Mouse (Mus musculus) heart, adult 11 months (tissue): ENCODE data around the gene Telo2.
A peak's percentile ranks its signal among the peaks of the same experiment; 100 is the strongest.

ENCODE experiments used
- DNase-seq: peaks from one replicate; pipeline ENCODE4 v3.0.0; 2022

The Telo2 gene

GRCm38 (mm10) chr17:25100052-25100451 is 15.7 kb downstream of the Telo2 start:
- DNase-seq: no peak

GRCm38 (mm10) chr17:25096221-25096620 is 19.5 kb downstream of the Telo2 start:
- DNase-seq: no peak

- DNase-seq: no peak
Measured at GRCm38 (mm10) chr17:25090450-25090849, 25.3 kb downstream of the Telo2 start.

DNA sequence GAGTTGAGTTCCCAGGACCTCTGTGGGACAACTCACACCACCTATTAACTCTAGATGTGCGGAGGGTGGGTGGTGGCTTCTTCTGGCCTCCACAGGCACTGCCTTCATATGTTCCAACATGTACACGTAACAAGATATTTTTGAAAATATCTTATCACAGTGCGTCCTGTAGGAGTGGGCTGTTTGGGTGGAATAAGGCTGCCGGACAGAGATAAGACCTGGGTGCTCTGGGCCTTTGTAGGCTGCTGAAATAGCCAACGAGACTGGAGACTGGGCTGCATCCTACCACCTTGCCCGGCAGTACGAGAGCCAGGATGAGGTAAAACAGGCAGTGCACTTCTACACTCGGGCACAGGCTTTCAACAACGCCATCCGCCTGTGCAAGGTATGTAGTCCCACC is 26.6 kb downstream of the Telo2 start:
- DNase-seq: no peak

DNA sequence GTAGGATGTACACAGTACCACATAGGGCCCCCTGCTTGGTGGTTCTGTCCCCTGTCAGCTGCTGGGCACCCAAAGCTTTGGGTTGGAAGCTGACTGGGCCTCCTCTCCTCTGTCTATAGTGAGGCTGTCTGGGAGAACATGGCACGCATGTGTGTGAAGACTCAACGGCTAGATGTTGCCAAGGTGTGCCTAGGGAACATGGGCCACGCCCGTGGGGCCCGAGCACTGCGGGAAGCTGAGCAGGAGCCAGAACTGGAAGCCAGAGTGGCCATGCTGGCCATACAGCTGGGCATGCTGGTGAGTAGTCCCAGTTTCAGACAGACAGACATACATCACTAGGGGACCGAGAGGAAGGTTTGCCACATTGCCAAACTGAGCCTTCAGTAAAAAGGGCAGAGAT is 29.0 kb downstream of the Telo2 start:
- DNase-seq: no peak

DNA sequence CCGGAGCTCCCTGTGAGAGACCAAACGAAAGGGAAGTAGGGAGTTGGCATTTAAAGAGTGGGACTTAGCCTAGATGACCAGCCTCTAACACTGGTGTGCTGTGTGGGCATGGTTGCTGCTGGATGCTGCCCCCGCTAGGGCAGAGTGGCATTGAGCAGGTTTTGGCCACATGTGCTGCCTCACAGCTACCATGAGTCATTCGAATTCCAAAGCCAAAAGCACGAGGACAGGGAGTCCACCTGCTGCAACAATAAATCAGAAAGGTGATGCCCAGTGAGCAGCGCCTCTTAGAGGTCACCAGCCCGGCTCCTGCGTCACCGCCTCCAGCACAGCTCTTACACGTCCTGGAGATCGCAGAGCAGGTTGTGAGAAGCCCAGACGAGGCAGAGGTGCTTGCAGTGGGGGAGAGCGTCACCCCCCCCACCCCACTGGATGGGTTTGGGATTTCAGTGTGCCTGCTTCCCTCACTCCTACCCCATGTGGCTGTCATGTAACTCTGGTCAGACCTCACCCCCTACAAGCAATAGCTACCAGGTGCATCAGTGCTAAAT is 30.9 kb downstream of the Telo2 start:
- DNase-seq: peak; percentile 94

DNA sequence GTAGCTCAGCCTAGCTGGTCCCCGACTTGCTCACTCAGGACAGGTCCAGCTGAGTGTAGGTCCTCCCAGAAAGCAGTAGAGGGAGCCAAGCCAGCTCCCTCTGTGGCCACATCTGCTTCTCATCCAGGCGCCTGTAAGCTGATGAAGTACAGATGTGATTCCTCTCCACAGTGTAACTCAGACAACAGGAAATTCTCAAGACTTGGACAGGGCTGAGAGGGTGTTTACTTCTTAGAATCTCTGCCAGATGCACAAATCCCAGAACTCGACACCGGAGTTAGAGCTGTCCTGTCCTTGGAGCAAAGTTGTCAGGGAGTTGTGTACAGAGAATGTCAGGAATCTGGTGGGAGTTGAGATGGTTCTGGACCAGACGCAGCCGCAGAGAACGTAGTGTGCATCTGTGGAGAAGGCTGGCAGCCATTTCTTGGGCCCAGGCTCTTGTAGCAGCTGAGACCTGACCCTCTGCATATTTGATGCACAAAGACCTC is 32.3 kb downstream of the Telo2 start, which contains the start of gene Tmem204:
Gene Tmem204 (minus strand): TSS at position 148 of the 488 bp plus-strand sequence.
- DNase-seq: peak; percentile 99

- DNase-seq: peak; percentile 93
Measured at GRCm38 (mm10) chr17:25082887-25083286, 32.9 kb downstream of the Telo2 start.

DNA sequence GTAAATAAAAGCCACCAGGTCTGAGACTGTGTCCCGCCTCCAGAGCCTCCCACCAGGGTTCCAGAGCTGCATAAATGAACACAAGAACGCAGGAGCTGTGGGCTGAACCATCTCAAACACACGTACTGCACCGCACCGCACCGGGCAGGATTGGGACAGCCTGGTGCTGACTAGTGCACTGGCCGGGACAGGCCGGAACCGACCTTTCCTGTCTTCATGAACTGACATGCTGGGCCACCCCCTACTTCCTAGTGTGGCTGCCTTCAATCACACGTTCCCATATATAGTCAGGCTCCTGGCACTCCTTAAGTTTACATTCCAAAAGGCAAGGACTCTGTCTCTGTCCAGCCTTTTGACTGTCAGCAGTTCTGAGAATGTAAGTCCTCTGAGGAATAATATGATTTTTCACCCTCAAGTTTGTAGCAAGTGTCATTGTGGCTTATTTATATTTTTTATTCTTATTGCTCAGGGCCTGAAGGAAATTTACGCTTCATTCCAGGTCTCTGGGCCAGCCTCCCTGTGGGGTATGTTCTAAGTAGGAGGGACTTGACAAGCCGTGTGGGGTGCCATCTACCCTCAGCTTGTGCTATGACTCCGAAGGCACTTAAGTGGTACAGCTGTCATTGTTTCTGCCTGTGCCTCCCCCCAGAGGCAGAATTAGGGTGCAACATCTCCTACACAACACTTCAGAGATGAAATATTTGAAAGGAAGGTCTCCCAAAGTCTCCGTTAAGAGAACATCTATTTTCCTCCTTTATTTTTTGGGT is 33.5 kb downstream of the Telo2 start:
- peak; percentile 97 for DNase-seq

DNA sequence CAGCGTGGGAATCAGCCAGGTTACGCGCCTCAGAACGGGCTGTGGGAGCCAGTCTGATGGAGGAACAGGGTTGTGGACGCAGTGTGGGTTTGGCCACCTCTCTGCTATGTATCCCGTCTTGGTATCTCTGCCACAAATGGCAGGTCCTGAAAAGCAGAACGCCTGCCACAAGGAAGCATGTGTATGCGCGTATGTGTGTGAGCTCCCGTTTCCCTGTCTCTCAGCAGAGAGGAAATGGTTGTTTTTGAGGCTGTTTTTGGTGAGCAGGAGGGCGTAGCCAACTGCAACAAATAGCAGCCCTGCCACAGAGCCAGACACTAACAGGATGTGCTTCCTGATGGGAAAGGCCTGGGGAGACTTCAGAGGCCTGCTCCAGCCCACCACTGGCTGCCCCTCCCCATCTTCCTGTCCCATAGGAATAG is 34.8 kb downstream of the Telo2 start:
- peak; percentile 99 for DNase-seq

DNA sequence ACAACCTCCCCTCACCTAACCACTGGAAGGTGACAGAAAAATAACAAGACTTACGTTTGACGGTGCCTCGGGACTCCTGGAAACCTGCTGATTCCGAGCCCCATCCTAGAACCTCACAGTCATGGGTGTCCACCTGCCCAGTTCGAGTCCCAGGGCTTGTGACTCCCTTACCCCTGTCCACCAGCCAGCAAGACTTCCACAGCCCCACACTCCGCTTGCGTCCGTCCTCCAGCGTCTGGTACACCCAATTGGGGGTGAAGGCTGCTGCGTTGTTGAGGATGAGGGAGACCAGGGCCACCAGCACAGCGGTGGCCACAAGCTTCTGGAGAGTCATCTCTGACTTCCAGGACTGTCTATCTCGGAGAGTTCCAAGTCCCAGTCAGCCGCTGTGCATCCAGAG is 35.6 kb downstream of the Telo2 start:
- peak; percentile 94 for DNase-seq

- peak; percentile 98 for DNase-seq
Measured at GRCm38 (mm10) chr17:25077771-25078372, 37.9 kb downstream of the Telo2 start.

- DNase-seq: no peak
Measured at GRCm38 (mm10) chr17:25076906-25077305, 38.9 kb downstream of the Telo2 start.

GRCm38 (mm10) chr17:25068690-25069089 is 47.1 kb downstream of the Telo2 start:
- peak; percentile 96 for DNase-seq

GRCm38 (mm10) chr17:25067442-25067851 is 48.3 kb downstream of the Telo2 start:
- DNase-seq: peak; percentile 99

- DNase-seq: peak; percentile 97
Measured at GRCm38 (mm10) chr17:25066595-25066994, 49.2 kb downstream of the Telo2 start.

DNA sequence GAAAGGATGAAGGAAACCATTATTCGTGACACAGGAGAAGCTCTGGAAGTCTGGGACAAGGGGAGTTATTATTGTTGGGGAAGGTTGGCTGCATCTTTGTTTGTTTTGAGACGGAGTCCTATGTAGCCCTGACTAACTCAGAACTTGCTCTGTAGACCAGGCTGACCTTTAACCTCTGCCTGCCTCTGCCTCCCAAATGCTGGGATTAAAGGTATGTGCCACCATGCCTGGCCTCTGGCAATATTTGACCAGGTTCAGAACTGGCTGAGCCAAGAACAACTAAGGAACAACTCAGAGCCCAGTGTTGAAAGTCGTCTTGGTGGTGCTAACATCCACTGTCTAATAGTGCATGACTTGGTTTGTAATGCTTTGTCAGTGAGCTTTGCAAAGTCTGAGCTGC is 50.6 kb downstream of the Telo2 start:
- no peak for DNase-seq

GRCm38 (mm10) chr17:25064351-25064750 is 51.4 kb downstream of the Telo2 start:
- peak; percentile 99 for DNase-seq

- DNase-seq: peak; percentile 96
Measured at GRCm38 (mm10) chr17:25063872-25064271, 51.9 kb downstream of the Telo2 start.

DNA sequence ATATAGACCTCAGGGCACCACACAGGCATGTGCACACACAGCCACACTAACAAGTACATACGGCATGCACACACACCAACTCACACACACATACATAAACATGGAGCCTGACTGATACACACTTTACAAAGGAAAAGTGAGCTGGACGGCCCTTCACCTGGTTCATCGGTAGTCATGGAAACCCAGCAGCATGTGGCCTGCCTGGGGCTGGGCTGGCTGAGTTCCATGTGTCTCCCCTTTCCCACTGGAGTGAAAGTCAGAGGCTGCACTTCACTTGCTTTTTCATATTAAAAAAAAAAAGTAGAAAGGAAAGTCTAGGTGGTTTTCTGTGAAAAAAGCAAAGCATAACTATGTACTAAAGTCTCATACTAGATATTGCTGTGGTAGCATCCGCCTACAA is 52.5 kb downstream of the Telo2 start:
- DNase-seq: no peak

GRCm38 (mm10) chr17:25057041-25057440 is 58.7 kb downstream of the Telo2 start:
- DNase-seq: no peak

- DNase-seq: no peak
Measured at GRCm38 (mm10) chr17:25053274-25053673, 62.5 kb downstream of the Telo2 start.
